Mouse (Mus musculus): ENCODE data around the gene Akr1c18. TPM values are rescaled to one million over a fixed set of nuclear protein-coding genes. Genes with fewer than 3 reads are reported as not detected.
"Not testable (repeated sequence)": the region's sequence is repeated elsewhere in the genome, so short reads cannot be mapped to it uniquely, and the experiment has no call there.

The Akr1c18 gene
- 1,000 to 10,000 TPM in 2 of 4 experiments, under 1 TPM in 1, not detected in 1; 0.40 to 1,052 (median 1,024) TPM for total RNA-seq (2022)

DNA sequence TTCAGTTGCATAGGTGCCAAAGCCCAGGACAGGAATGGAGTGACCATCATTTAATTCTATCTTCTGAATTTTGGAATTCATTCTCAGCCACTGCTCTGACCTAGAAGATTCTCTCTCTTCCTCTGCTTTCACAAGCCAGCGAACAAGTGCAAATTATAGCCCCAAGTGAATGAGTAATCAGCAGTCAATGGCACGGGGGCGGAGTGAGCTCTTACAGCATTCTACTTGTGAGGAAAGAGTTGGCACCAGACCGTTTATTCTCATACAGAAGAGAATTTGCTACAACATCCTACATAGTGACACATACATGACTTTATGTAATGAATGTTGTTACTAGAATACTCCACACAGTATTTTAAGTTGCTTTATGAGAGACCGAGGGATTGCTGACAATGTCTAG, at the start of gene Akr1c18:
Akr1c18 (minus strand) TSS at position 137 of the 400 bp plus-strand sequence.
- DNase-seq: peak; percentile 18

DNA sequence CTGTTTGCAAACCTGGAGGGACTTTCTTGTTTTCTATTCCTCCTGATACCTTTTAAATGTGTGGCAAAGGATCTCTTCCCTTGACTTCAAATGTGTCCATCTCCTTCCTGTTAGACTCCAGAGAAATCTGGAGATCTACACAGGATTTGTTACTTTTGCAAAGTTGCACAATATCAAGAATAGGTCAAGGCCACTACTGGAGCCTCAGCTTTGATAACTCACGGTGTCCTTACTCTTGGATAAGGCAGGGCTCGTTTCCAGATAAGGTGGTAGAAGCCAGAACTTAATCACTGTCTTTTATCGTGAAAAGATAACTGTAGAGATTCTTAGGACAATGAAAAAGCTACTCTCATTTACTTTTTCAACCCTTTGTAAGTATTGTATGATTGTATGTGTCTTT, 42.1 kb upstream of the Akr1c18 start:
- no peak for DNase-seq

DNA sequence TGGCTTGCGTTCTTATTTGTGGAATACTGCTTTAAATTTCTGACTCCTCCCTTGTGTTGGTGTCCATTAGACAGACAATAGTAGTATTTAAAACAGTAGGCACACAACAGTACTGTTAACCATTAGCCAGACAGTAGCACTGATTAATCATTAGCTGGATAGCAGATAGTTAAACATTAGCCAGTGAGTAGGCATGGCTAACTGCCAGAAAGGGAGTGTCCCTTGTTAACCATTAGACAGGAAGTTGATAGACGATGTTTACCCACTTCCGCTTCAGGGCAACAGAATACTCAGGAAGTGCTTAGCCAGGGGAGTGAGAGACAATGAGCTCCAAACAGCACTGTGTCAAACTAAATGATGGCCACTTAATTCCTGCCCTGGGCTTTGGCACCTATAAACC, 40.5 kb upstream of the Akr1c18 start, which contains the start of gene Akr1c13:
Akr1c13 (plus strand) TSS at position 247 of the 400 bp plus-strand sequence.
- DNase-seq: no peak

DNA sequence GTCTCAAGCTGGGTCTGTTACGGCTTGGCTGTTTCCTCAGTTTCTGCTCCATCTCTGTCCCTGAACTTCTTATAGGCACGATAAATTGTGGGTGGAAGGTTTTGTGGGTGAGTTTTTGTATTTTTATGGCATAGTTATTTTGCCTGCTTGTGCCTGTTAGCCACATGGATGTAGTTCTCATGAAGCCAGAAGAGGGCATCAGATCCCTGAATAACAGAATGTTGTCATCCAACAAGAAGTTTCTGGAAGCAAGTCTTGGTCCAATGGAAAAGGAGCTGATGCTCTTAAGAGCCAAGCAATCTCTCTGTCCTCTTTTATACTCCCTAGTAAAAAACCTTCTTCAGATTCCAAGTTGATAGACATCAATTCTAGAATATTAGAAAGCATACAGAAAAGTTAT, 37.7 kb upstream of the Akr1c18 start:
- no peak for DNase-seq

DNA sequence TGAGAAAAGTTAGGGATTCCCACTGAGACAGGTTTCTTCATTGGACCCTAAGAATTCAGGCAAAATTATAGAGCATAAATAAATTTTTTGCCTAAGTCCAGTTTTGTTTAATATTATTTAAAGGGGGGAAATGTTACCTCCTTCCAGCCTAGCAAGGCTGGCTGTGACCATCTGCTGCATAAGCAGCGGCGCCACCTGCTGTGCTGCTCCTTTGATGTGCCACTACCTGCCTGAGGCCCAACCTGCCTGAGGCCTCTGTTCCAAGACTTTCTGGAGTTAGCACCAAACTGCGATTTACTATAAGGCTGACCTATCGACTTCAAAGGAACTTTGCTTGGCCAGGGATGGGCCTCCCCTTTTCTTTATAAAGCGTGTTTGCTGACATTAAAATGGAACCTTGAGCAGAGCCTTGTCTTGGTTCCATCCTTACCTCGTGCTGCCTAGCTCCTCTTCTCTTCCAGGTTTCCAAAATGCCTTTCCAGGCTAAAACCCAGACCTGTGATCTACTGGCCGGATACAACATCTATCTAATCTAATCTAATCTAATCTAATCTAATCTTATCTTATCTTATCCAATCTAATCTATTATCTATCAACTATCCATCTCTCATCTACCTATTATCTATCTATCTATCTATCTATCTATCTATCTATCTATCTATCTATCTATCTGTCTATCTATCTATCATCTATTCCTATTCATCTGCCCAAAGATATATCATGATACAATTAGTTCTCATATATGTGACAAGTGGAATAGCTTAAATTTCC, 36.4 kb upstream of the Akr1c18 start:
- DNase-seq: not testable (repeated sequence)

DNA sequence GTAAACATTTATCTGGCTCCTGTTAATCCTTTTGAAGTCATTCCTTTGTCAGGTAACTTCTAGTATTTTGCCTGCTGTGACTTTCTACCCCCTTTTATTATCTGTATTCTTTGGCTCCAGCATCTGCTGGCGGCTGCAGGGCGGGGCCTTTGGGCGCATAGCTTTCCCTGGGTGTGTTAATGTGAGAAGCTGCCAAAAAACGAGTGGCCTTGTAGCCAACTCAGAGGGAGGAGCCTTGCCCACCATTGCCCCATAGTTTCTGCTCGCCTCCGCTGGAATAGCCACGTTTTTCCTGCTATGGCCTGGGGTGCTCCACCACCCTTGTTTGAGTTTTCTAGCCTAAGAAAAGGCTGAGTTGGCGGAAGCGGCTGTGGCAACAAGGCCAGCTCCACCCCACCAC, 32.7 kb upstream of the Akr1c18 start:
- DNase-seq: no peak

DNA sequence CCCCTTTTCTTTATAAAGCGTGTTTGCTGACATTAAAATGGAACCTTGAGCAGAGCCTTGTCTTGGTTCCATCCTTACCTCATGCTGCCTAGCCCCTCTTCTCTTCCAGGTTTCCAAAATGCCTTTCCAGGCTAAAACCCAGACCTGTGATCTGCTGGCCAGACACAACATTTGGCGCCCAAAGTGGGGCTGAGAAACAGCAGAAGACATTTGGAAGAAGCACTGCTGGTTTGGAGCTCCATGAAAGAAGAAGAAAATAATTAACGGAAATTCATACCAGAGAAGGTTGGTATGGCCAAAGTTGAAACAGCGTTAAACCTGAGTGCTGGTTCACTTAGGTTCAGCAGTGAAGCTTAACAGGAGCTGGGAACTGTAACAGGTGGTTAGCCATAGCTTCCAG, 30.9 kb upstream of the Akr1c18 start:
- not testable (repeated sequence) for DNase-seq

DNA sequence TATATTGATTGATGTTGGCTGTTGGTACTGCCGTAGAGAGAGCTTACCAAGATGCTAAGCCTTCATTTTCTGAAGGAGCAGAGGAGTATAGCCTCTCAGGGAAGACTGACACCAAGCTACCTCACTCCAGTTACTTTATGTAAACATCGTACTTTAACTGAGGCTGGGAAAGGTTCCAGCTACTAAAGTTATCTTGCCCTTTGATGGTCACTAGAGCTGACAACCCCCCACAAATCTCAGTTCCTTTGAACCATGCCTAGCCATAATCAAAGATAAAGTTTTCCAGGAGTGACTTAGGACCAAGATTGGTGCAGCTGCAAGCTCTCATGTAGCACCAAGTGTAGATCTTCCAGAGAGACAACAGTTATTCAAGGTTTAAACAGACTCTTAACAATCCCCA, 22.5 kb upstream of the Akr1c18 start:
- DNase-seq: no peak

DNA sequence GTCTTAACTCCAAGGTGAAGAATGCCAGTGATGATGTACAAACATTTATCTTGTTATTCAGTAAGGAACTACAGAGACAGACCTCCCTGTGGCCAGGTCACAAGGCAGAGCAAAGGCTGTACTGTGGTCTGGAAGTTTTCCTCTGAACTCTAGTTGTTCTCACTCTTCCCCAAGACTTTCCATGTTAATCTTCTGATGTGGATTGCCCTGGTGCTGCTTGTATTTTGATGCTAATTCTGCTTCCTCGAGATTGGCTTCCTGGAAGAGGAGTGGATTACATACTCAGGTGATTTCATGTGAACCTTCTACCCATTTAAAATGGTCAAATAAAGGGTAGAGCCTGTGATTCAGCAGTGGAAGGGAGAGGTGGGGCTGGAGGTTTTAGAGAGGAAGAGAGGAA, 17.6 kb upstream of the Akr1c18 start:
- DNase-seq: no peak

DNA sequence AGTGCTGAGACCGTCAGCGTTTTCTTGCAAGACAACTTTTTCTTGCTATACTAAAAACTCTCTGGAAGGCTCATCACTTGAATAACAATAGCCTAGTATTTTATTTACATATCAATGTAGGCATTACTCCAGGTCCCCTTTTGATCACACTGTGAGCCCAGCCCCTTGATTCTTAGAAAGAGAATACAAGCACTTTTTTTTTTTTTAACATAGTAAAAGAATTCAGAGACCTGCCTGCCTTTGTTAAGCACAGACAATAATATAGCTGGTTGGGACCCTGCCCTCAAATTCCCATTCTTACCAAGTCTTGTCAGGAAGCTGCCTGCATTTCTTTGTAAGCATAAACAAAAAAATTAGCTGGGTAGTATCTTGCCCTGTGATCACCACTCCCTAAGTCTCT, 4.8 kb upstream of the Akr1c18 start:
- DNase-seq: no peak

DNA sequence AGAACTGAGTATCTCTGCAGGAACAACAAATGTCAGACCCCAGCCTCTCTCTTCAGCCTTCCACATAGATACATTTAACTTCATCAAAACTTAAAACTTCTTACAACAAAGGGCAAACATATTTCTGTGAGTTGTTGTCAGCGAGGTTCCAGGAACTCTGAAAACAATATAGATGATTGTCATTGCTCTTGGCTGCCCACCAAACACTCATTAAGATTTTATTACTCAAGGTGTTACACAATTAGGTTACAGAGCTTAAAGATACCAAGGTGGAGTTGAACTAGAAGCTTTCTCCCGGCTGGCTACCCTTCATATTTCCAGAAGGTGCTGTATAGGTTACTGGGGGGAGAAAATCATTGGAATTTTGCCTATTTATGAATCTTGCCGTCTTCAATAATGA, 3.1 kb upstream of the Akr1c18 start:
- no peak for DNase-seq

DNA sequence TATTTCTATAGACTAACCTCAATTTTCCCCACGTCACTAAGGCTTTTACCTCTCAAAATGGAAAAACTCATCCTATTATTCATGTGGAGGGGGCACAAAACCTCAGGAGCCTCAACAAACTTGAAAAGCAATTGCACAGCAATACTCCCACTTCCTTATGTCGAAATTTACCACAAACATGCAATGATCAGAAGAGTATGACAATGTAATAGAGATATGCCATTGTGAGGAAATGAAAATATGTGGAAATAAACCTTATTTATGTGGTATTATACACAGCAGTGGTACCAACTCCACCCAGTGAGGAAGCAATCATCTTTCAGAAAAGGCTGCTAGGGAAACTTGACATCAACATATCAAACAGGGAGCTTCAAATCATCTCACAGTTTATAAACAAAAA, 2.5 kb upstream of the Akr1c18 start:
- DNase-seq: no peak

DNA sequence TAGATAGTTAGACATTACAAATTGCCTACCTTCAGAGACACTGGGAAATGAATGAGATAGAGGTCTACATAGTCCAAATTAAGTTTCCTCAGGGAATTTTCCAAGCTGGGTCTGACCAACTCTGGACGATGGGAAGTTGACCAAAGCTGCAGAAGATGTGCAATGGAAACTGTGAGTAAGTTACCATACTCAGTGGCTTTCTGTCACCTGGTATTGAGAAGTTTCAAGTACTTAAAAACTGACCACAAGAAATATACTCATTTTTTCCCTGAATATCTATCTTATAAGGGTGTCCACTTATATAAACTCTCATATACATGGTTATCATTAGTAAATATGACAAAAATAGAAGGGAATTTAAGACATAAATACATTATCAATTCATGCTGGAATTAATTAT, 6.2 kb downstream of the Akr1c18 start:
- DNase-seq: no peak

DNA sequence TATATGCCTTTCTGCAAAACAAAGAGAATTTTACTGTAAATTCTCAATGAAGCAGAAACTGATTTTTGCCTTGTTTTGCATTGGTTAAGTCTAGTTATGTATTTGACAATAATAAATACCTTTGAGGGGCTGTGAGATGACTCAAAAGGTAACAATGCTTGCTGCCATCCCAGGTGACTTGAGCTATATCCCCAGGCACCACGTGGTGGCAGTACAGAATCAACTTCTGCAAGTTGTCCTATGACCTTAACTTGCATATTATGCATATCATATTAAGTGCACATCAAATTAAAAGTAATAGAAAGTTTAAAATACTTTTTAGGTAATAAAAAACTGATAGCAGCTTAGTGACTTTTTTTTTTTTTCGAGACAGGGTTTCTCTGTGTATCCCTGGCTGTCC, 17.4 kb downstream of the Akr1c18 start:
- no peak for DNase-seq

DNA sequence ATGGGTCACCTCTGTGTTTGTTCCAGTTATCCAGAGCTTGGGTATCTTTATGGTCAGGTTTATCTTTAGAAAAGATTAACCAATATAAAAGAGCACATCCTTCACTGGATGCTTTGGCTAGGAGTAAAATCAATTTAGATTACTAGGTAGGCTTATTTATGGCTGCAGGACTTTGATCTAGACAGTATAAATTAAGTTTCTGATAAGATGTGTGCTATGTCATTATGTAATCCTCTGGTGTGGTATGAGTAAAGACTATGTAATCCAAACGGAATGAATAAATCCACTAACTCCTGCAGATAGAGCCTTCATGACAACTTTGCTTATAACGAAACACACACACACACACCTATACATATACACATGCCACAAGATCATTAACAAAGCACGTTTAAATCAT, 18.7 kb downstream of the Akr1c18 start:
- no peak for DNase-seq

DNA sequence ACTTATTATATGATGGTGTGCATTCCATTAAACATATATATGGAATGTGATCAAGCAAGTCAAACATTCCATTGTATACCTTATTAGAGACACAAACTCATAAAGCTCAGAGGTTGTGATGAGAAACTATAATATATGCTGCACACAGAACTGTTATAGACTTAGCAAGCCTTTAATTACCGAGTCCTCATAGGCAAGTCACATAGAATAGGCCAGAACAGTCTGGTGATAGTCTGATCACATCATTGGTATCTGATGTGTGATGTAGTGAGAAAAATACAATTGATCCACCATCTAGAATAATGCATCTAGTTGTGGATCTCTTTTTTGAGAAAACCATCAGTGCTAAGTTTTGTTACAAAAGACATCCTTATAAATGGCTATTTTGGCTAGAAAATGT, 19.1 kb downstream of the Akr1c18 start:
- no peak for DNase-seq

DNA sequence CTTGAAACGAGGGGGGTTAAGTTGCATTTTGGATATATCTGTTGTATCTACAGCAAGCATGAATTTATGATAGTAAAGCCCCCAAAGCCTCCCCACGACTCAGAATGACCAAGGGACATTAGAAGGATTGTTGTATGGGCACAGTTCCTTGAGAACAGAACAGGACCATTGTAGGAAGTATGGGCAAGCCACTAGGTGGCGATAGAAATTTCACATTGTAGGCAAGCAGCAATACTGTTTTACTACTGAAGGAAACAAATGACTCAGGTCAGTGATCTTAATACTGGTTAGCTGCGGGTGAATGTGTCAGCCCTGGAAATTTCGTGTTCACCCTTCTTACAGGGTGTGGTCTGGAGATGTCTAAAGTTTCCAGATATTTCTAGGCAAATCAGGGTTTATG, 21.4 kb downstream of the Akr1c18 start:
- DNase-seq: no peak

DNA sequence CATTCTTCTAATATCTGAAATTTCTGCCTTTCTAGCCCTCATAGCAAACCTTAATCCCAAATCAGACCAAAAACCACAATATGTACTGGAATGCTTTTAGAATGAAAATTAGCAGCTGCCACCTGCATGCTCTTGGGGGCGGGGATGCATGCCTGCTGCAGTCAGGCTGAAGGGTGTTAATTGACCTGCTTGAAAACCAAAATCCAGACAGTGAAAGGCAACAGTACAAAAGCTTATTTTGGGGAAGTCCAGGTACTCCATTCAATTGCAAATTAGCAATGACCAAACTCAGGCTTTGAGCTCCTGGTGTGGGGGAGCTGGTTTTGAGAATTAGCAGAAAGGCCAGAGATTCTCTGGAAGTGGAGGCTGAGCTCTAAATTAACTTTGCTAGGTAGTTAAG, 24.6 kb downstream of the Akr1c18 start:
- not testable (repeated sequence) for DNase-seq

DNA sequence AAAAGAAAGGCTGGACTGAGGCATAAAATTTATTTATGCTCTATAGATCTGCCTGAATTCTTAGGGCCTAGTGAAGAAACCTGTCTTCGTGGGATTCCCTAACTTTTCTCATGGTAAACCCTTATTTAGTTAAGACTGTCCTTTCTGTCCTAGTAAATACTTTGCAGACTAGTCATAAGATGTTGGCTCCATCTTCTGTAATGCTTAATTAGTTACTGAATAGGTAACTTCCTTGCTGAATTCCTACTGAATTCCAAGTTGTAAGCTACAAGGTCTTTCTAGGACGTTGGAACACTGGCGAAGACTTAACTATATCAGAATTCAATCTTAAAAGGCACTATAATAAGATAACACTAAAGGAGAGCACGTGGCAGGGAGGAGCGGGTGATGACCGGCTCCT, 26.0 kb downstream of the Akr1c18 start:
- not testable (repeated sequence) for DNase-seq

DNA sequence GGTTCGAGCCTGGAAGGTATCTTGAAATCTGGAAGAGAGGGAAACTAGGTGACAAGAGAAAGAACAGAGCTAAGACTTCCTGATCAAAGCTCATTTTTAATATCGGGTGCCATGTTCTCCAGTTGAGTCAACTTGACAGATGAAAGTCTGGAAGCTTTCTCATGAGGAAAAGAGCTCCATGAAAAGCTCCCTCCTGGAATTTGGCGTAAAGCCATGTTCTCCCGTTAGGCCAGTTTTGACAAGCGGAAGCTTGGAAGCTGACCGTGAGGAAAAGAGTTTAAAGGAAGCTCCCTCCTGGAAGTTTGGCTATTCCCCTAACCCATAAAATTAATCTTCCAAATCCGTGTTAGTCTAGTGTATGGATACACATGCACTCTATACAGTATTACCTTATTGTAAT, 27.3 kb downstream of the Akr1c18 start:
- no peak for DNase-seq

DNA sequence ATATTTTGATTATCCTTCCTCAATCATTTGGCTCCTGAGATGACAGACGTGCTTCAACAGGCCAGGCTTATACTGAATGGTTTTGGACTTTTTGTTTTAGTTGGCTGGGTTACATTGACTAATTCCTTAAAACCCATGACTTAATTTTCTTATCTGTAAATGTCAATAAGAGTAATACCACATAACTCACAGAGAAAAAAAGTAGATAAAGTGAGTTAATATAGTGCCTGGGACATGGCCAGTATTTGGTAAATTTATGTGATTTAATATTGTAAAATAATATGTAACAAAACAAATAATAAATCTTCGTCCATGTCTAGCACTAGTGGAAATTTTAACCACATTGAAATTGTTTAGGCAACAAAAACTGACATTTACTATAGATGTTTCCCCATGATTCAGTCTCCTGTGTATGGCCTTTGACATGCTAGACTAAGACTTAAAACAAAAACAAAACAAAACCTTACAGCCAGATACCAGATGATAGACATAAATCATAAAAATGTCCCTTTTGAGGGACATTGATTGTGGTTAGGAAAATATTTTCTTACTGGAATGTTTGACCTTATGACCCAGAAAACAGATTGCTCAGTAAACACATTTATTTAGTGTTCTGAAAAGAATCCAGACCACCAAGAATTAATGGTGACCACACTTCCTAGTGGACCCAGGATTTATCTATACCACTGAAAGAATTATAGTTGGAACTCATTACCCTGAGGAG, 31.1 kb downstream of the Akr1c18 start:
- no peak for DNase-seq

DNA sequence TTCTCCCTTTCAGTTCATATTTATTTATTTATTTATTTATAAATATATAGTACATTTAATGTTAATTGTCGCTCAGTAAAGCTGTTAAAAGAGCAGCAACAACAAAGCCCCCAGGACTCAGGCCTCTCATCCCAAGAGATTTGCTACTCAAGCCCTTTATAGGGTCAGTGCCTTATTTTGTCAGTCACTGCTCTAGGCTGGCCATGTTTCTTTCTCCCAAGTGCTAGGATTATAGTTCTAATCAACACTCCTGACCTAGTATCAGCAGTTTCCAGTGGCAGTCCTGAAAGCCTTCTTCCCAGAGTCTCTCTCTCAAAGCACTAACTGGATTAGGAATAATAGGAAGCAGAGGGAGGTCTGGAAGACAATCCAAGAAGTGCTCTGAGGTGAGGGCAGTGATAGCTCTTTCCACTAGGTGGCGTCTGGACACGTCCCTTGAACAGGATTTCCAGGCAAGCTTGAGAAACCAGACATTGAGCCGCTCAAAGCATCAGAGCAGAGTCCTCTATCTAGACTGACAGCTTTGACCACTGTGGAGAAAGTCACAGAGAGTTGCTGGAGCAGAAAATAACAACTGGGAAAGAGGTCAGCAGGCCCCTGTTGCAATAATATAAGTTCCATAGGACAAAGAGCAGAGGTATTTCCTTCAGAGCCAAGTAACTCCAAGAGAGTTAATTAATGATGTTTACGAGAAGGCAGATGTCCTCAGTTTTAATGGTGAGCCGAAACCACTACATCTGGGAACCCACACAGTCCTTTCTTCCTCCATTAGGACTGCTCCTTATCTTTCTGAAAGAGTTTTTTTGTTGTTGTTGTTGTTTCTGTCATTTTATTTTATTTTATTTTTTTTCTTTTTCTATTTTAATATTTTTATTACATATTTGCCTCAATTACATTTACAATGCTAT, 39.9 kb downstream of the Akr1c18 start:
- DNase-seq: peak; percentile 17

DNA sequence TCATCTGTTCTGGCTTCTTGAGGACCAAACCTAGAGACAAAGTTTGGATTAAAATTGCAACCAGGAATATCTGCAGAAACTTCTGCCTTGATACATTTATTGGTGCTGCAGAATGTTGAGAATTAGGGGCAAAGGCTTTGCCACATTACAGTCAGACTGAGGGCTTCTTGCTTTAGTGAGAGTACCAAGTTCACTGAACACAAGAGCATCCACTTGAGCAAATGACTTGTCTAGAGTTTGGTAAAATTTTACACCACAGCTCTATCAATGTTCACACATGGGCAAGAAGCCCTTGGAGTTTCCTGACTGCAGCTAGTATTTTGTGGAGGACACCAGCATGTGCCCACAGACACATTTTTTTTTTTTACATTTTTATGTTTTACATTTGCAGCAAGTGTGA, 47.7 kb downstream of the Akr1c18 start:
- no peak for DNase-seq

All from adrenal gland, adult 8-10 months (tissue).